Mouse (Mus musculus): ENCODE results near the gene Six2. TPM values are rescaled to one million over a fixed set of nuclear protein-coding genes. Genes with fewer than 3 reads are reported as not detected.

The Six2 gene
- not detected for polyA plus RNA-seq (2017; shearing (Covaris generic))

GRCm38 (mm10) chr17:85688236-85688910, at the start of gene Six2:
TSS of gene Six2 (minus strand) at chr17:85688274.

Other genes with a start within 250 kb of the Six2 start
- not detected for gene Six3, start 74.7 kb downstream of the Six2 start, polyA plus RNA-seq (2017; shearing (Covaris generic))

Measured in CD4-positive, CD25-positive, alpha-beta regulatory T cell, adult 9 weeks (primary cell).